Mouse (Mus musculus) lung, postnatal 25 days (tissue): ENCODE measurements at regions not wholly inside any gene's neighbourhood (a gene's known extent, or its start where the extent isn't known, plus 50 kb on each side); places are given as distances from the start of the nearest gene placed in this dataset.
A peak's percentile ranks its signal among the peaks of the same experiment; 100 is the strongest.

Experiments used
- DNase-seq: peaks from one replicate; pipeline ENCODE4 v3.0.0; 2022; ENCODE audit warnings: low spot score

GRCm38 (mm10) chr1:43633246-43633645 lies 97.2 kb upstream of the 1500015O10Rik start:
- DNase-seq, result no peak

GRCm38 (mm10) chr1:43635718-43636117 lies 94.7 kb upstream of the 1500015O10Rik start:
- peak; percentile 14 for DNase-seq

GRCm38 (mm10) chr1:43637956-43638355 lies 92.4 kb upstream of the 1500015O10Rik start:
- DNase-seq, result no peak

GRCm38 (mm10) chr1:43672031-43672430 lies 58.4 kb upstream of the 1500015O10Rik start:
- no peak for DNase-seq
